Mouse (Mus musculus): ENCODE results near the gene Trub1. TPM values are rescaled to one million over a fixed set of nuclear protein-coding genes. Genes with fewer than 3 reads are reported as not detected.
A peak's percentile ranks its signal among the peaks of the same experiment; 100 is the strongest.

The Trub1 gene
- polyA plus RNA-seq, 1 experiment from 2014 or later, result 10.3 TPM

DNA sequence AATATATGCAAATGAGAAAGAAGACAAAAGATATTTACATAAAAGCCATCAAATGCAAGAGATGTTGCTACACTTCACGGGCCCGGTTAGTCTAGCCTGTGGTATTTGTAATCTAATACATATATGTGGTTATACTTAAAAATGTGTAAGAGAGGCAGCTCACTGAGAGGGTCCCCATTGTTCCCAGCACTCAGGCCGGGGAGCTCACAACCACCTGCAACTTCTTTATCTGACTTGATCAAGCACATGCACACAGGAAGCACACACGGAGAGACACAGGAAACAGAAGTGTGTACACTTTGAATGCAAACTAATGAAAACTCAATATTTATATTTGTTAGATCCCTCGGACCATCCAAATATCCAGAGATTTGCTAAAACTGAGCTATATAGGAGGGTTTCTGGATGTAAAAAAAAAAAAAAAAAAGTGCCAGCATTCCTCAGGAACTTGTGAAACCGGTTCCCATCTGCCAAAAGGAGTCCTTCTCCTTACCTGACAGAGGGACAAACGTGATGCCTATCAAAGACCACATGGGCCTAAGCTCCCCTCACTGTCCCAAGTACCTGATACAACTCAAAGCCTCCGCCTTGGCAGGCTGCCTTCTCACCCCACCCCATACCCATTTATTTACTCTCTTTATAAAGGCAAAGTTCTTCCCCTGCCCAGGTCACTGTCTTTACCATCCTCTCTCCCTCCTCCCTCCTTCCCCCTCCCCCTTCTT, 9.6 kb upstream of the Trub1 start:
- Histone ChIP-seq H3K36me3 (ENCODE audit: control insufficient read depth, insufficient read depth, low read length) (no peaks in the 10 kb centered on the region), H3K9ac (ENCODE audit: low read length) (no peak overlapping the region), H3K4me1 (ENCODE audit: control insufficient read depth in 2 of 2, insufficient read depth in 2 of 2, low read length in 2 of 2) (peaks cover 0 to 4% of the 10 kb centered on the region in 2 experiments; a peak in 1 of 4 replicates), H3K4me2 (ENCODE audit: low read length) (no peak overlapping the region), H3K27ac (replicated peaks in 1 of 2; ENCODE audit: control insufficient read depth in 1 of 2, insufficient read depth in 1 of 2, low read depth in 2 of 2, low read length in 2 of 2) (no peak overlapping the region), H3K4me3 (ENCODE audit: control insufficient read depth in 1 of 2, insufficient read depth in 1 of 2, low read depth in 1 of 2, low read length in 2 of 2) (no peak overlapping the region), H3K27me3 (ENCODE audit: control insufficient read depth, insufficient read depth, low read length) (no peaks in the 10 kb centered on the region), H3K9me3 (ENCODE audit: control insufficient read depth, low read length) (0 out of 2 replicates have a peak, but pooled peaks cover 2% of the 10 kb centered on the region)
- WGBS, result 42% methylated on average over 8 of the region's 8 CpGs
- no peak for ATAC-seq (ENCODE audit: insufficient number of reproducible peaks, insufficient read depth, low FRiP score, low read depth)

DNA sequence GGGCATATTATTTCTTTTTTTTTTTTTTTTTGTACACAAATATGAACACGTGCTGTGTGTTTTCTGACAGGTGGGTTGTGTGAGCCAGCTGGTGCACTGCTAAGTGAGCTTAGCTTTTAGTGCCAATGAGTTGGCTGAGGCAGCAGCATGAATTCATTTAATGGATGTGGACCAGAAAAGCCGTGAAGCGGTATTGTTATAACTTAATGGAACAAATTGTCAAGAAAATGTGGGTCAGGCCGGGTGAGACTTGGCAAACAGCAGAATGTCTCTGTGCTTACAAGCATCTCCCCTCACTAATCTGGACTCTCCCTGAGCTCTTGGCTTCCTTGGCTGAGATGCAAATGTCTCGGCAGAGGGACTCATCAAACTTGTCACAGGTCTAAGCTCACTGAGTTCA, 7.7 kb upstream of the Trub1 start:
- no peak overlapping the region for H3K9ac ChIP-seq (ENCODE audit: low read length)
- peaks cover 0 to 2% of the 10 kb centered on the region in 2 experiments; a peak in 1 of 4 replicates for H3K4me1 ChIP-seq (ENCODE audit: control insufficient read depth in 2 of 2, insufficient read depth in 2 of 2, low read length in 2 of 2)
- H3K4me3 ChIP-seq (ENCODE audit: control insufficient read depth in 1 of 2, insufficient read depth in 1 of 2, low read depth in 1 of 2, low read length in 2 of 2), result no peak overlapping the region
- no peak overlapping the region for H3K27ac ChIP-seq (replicated peaks in 1 of 2; ENCODE audit: control insufficient read depth in 1 of 2, insufficient read depth in 1 of 2, low read depth in 2 of 2, low read length in 2 of 2)
- no peak overlapping the region for H3K4me2 ChIP-seq (ENCODE audit: low read length)
- no peaks in the 10 kb centered on the region for H3K36me3 ChIP-seq (ENCODE audit: control insufficient read depth, insufficient read depth, low read length)
- ATAC-seq (ENCODE audit: insufficient number of reproducible peaks, insufficient read depth, low FRiP score, low read depth), result no peak
- no peaks in the 10 kb centered on the region for H3K27me3 ChIP-seq (ENCODE audit: control insufficient read depth, insufficient read depth, low read length)
- 0 out of 2 replicates have a peak, but pooled peaks cover 2% of the 10 kb centered on the region for H3K9me3 ChIP-seq (ENCODE audit: control insufficient read depth, low read length)
- WGBS, result 59% methylated on average over 5 of the region's 5 CpGs

DNA sequence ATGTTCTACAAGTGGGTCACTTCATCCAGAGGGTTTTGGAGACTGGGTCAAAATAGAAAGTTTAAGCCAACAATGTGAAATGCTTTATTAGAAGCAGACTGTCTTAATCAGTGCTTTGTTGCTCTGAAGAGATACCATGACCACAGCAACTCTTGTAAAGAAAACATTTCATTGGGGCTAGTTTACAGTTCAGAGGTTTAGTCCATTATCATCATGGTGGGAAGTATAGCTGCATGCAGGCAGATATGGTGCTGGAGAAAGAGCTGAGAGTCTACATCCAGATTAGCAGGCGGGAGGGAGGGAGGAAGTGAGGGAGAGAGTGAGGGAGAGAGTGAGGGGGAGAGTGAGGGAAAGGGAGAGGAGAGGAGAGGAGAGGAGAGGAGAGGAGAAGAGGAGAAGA, 1.9 kb upstream of the Trub1 start:
- no peak for ATAC-seq (ENCODE audit: insufficient number of reproducible peaks, insufficient read depth, low FRiP score, low read depth)
- Histone ChIP-seq H3K9ac (ENCODE audit: low read length) (no peak overlapping the region), H3K27me3 (ENCODE audit: control insufficient read depth, insufficient read depth, low read length) (no peaks in the 10 kb centered on the region), H3K4me1 (ENCODE audit: control insufficient read depth in 2 of 2, insufficient read depth in 2 of 2, low read length in 2 of 2) (peaks cover 0 to 10% of the 10 kb centered on the region in 2 experiments; a peak in 2 of 4 replicates), H3K4me3 (ENCODE audit: control insufficient read depth in 1 of 2, insufficient read depth in 1 of 2, low read depth in 1 of 2, low read length in 2 of 2) (no peak overlapping the region), H3K9me3 (ENCODE audit: control insufficient read depth, low read length) (0 out of 2 replicates have a peak, but pooled peaks cover 2% of the 10 kb centered on the region), H3K36me3 (ENCODE audit: control insufficient read depth, insufficient read depth, low read length) (no peaks in the 10 kb centered on the region), H3K27ac (replicated peaks in 1 of 2; ENCODE audit: control insufficient read depth in 1 of 2, insufficient read depth in 1 of 2, low read depth in 2 of 2, low read length in 2 of 2) (no peak overlapping the region), H3K4me2 (ENCODE audit: low read length) (no peak overlapping the region)
- WGBS, result 48% methylated on average over 1 of the region's 1 CpGs

DNA sequence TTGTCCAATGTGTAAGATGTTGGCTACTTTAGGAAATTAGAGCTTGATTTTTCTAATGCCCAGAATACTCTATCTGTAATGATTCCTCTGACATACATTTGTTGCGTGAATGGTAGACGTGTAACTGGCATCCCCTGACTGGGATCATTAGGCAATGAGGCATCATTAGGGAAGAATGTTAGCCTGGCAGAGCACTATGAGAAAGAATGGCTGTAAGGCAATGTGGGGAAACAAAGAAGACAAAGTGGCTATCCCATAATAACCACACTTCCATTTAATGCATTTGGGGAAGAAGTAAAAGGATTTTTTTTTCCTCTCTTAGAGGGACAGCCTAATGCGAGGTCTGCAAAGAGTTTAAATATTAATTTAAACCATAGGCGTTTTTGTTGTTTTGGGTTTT, 950 bp upstream of the Trub1 start:
- H3K27me3 ChIP-seq (ENCODE audit: control insufficient read depth, insufficient read depth, low read length), result no peaks in the 10 kb centered on the region
- 0 out of 2 replicates have a peak, but pooled peaks cover 2% of the 10 kb centered on the region for H3K9me3 ChIP-seq (ENCODE audit: control insufficient read depth, low read length)
- H3K4me2 ChIP-seq (ENCODE audit: low read length), result no peak overlapping the region
- no peak overlapping the region for H3K27ac ChIP-seq (replicated peaks in 1 of 2; ENCODE audit: control insufficient read depth in 1 of 2, insufficient read depth in 1 of 2, low read depth in 2 of 2, low read length in 2 of 2)
- no peak overlapping the region for H3K9ac ChIP-seq (ENCODE audit: low read length)
- no peaks in the 10 kb centered on the region for H3K36me3 ChIP-seq (ENCODE audit: control insufficient read depth, insufficient read depth, low read length)
- WGBS, result 93% methylated on average over 4 of the region's 4 CpGs
- peaks cover 0 to 10% of the 10 kb centered on the region in 2 experiments; a peak in 1 of 4 replicates for H3K4me1 ChIP-seq (ENCODE audit: control insufficient read depth in 2 of 2, insufficient read depth in 2 of 2, low read length in 2 of 2)
- no peak overlapping the region for H3K4me3 ChIP-seq (ENCODE audit: control insufficient read depth in 1 of 2, insufficient read depth in 1 of 2, low read depth in 1 of 2, low read length in 2 of 2)
- ATAC-seq (ENCODE audit: insufficient number of reproducible peaks, insufficient read depth, low FRiP score, low read depth), result no peak

DNA sequence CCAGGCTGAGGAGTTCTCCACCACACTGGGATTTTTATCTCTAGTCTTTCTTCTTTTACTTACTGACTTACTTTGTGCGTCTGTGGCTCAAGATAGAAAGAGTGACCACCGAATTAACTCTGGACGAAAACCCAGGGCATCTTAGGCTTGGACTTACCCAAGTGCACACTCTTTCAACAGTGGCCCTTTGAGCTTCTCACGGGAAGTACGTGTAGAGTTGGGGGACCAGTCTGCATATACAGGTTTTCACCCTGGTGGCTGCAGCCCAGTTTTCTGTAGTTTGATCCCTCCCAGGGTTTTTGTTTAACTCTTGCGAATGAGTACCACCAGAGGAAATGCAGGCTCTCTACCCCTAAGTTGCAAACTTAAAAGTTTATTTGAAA, 497 bp downstream of the Trub1 start:
- Histone ChIP-seq H3K9ac (ENCODE audit: low read length) (peak overlapping the region; percentile 91), H3K27me3 (ENCODE audit: control insufficient read depth, insufficient read depth, low read length) (no peaks in the 10 kb centered on the region), H3K36me3 (ENCODE audit: control insufficient read depth, insufficient read depth, low read length) (0 out of 2 replicates have a peak, but pooled peaks cover 3% of the 10 kb centered on the region), H3K27ac (replicated peaks in 1 of 2; ENCODE audit: control insufficient read depth in 1 of 2, insufficient read depth in 1 of 2, low read depth in 2 of 2, low read length in 2 of 2) (peak overlapping the region; percentile 53 to 69; a peak in 2 of 4 replicates), H3K9me3 (ENCODE audit: control insufficient read depth, low read length) (no peaks in the 10 kb centered on the region), H3K4me1 (ENCODE audit: control insufficient read depth in 2 of 2, insufficient read depth in 2 of 2, low read length in 2 of 2) (peaks cover 0 to 10% of the 10 kb centered on the region in 2 experiments; a peak in 1 of 4 replicates), H3K4me3 (ENCODE audit: control insufficient read depth in 1 of 2, insufficient read depth in 1 of 2, low read depth in 1 of 2, low read length in 2 of 2) (peak overlapping the region; percentile 92 to 95), H3K4me2 (ENCODE audit: low read length) (peak overlapping the region; percentile 78)
- no peak; the same call in 1 of the 2 replicates for ATAC-seq (ENCODE audit: insufficient number of reproducible peaks, insufficient read depth, low FRiP score, low read depth)
- WGBS, result 8% methylated on average over 6 of the region's 6 CpGs

DNA sequence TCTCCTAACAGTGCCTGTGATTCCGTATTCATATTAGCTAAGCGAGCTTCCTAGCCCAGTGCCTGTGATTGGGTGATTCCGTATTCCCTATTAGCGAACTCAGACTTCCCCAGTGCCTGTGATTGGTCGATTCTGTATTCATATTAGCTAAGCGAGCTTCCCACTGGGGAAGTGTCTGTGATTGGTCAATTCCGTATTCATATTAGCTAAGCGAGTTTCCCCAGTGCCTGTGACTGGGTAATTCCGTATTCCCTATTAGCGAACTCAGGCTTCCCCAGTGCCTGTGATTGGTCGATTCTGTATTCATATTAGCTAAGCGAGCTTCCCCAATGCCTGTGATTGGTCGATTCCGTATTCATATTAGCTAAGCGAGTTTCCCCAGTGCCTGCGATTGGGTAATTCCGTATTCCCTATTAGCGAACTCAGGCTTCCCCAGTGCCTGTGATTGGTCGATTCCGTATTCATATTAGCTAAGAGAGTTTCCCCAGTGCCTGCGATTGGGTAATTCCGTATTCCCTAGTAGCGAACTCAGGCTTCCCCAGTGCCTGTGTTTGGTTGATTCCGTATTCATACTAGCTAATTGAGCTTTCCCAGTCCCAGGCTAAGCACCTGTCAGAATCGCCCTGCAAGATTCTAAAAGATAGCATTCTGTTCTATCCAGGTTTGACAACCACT, 2.7 kb downstream of the Trub1 start:
- Histone ChIP-seq H3K4me1 (ENCODE audit: control insufficient read depth in 2 of 2, insufficient read depth in 2 of 2, low read length in 2 of 2) (peaks cover 0 to 10% of the 10 kb centered on the region in 2 experiments; a peak in 1 of 4 replicates), H3K27ac (replicated peaks in 1 of 2; ENCODE audit: control insufficient read depth in 1 of 2, insufficient read depth in 1 of 2, low read depth in 2 of 2, low read length in 2 of 2) (no peak overlapping the region), H3K9ac (ENCODE audit: low read length) (no peak overlapping the region), H3K4me2 (ENCODE audit: low read length) (no peak overlapping the region), H3K27me3 (ENCODE audit: control insufficient read depth, insufficient read depth, low read length) (no peaks in the 10 kb centered on the region), H3K9me3 (ENCODE audit: control insufficient read depth, low read length) (no peaks in the 10 kb centered on the region), H3K4me3 (ENCODE audit: control insufficient read depth in 1 of 2, insufficient read depth in 1 of 2, low read depth in 1 of 2, low read length in 2 of 2) (no peak overlapping the region), H3K36me3 (ENCODE audit: control insufficient read depth, insufficient read depth, low read length) (peaks cover 11% of the 10 kb centered on the region; the same call in 1 of the 2 replicates)
- 89% methylated on average over 25 of the region's 25 CpGs for WGBS
- ATAC-seq (ENCODE audit: insufficient number of reproducible peaks, insufficient read depth, low FRiP score, low read depth), result no peak

DNA sequence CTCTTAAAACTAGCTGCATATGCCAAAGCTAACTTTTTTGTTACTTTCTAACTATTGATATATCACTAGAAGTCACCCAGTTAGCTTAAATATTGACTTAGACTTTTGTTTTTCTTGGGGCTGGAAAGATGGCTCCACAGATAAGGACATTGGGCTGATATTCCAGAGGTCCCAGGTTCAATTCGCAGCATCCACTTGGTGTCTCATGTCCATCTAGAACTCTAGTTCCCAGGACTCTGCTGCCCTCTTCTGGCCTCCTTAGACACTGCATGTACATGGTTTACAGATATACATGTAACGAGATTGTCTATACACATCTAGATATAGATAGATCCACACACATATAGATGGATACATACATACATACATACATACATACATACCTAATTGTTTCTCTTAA, 4.4 kb downstream of the Trub1 start:
- 88% methylated on average over 2 of the region's 2 CpGs for WGBS
- Histone ChIP-seq H3K36me3 (ENCODE audit: control insufficient read depth, insufficient read depth, low read length) (peaks cover 11% of the 10 kb centered on the region; the same call in 1 of the 2 replicates), H3K27ac (replicated peaks in 1 of 2; ENCODE audit: control insufficient read depth in 1 of 2, insufficient read depth in 1 of 2, low read depth in 2 of 2, low read length in 2 of 2) (no peak overlapping the region), H3K4me2 (ENCODE audit: low read length) (no peak overlapping the region), H3K9me3 (ENCODE audit: control insufficient read depth, low read length) (no peaks in the 10 kb centered on the region), H3K9ac (ENCODE audit: low read length) (no peak overlapping the region), H3K4me3 (ENCODE audit: control insufficient read depth in 1 of 2, insufficient read depth in 1 of 2, low read depth in 1 of 2, low read length in 2 of 2) (no peak overlapping the region), H3K4me1 (ENCODE audit: control insufficient read depth in 2 of 2, insufficient read depth in 2 of 2, low read length in 2 of 2) (peaks cover 0 to 10% of the 10 kb centered on the region in 2 experiments; a peak in 1 of 4 replicates), H3K27me3 (ENCODE audit: control insufficient read depth, insufficient read depth, low read length) (no peaks in the 10 kb centered on the region)
- ATAC-seq (ENCODE audit: insufficient number of reproducible peaks, insufficient read depth, low FRiP score, low read depth), result no peak
